Mouse (Mus musculus) intestine, embryonic 14.5 days (tissue): ENCODE measurements at regions not wholly inside any gene's neighbourhood (a gene's known extent, or its start where the extent isn't known, plus 50 kb on each side); places are given as distances from the start of the nearest gene placed in this dataset.

Experiments
- ATAC-seq: fragments of 200-750 bp; cut with Nextera tagmentation; replicated peaks from 2 replicates; pipeline ENCODE4 v1.8.0; 2017; ENCODE audit warnings: low read depth, moderate number of reproducible peaks, moderate TSS enrichment, moderate library complexity; ENCODE audit not compliant: low FRiP score, low TSS enrichment
- DNase-seq: peaks from one replicate; pipeline ENCODE4 v3.0.0-alpha.2; 2018; ENCODE audit warnings: low spot score
- H3K27ac ChIP-seq: fragments of 300-500 bp; sonication (generic); 2 replicates; pipeline ENCODE4 v1.5.1; 2014; ENCODE audit warnings: low read depth, mild to moderate bottlenecking, control low read depth
- H3K27me3 ChIP-seq: fragments of 300-500 bp; sonication (generic); replicated peaks from 2 replicates; pipeline ENCODE4 v1.6.1; 2014; ENCODE audit warnings: low read length, control low read depth; ENCODE audit not compliant: control insufficient read depth, insufficient read depth
- H3K36me3 ChIP-seq: fragments of 300-500 bp; sonication (generic); 2 replicates; pipeline ENCODE4 v1.6.1; 2014; ENCODE audit warnings: low read length, control low read depth; ENCODE audit not compliant: control insufficient read depth, insufficient read depth
- H3K4me1 ChIP-seq: fragments of 300-500 bp; sonication (generic); replicated peaks from 2 replicates; pipeline ENCODE4 v1.6.1; 2014; ENCODE audit warnings: low read length, control low read depth, mixed read lengths; ENCODE audit not compliant: control insufficient read depth, insufficient read depth
- H3K4me2 ChIP-seq: fragments of 300-500 bp; sonication (generic); 2 replicates; pipeline ENCODE4 v1.6.1; 2014; ENCODE audit warnings: low read length
- H3K4me3 ChIP-seq: fragments of 300-500 bp; sonication (generic); 2 replicates; pipeline ENCODE4 v1.5.1; 2014; ENCODE audit warnings: low read depth, low read length, control low read depth, mixed read lengths
- H3K9ac ChIP-seq: fragments of 300-500 bp; sonication (generic); 2 replicates; pipeline ENCODE4 v1.6.1; 2014; ENCODE audit warnings: mild to moderate bottlenecking, low read length
- H3K9me3 ChIP-seq: fragments of 300-500 bp; sonication (generic); 2 replicates; pipeline ENCODE4 v1.6.1; 2016; ENCODE audit warnings: low read length, control low read depth; ENCODE audit not compliant: control insufficient read depth
- WGBS: fragments of 180-500 bp; shearing (Covaris S2); extraction: QIAGEN DNeasy Blood & Tissue Kit; methylation state at CpG from one replicate; pipeline ENCODE4 v1.1.7; 2014; 5-methylcytosine and 5-hydroxymethylcytosine counted together

DNA sequence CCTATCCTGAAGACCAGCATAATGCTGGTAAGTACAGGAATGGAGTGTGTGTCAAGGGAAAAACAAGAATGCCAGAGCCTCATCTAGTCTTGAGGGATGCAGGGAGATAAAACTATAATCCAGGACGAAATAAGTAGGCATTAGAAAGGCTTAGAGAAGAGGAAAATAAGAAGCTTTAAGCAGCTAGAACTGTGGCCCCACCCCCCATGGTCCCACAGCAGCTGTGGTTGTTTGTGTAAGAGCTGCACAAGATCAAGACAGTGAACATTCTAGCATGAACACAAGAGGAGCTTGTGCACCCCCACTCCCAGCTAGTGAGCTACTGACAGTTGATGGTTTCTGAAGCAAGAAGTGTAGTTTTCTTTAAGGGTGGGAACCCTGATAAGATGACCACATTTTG, 315.9 kb downstream of the Tmem135 start:
- H3K9ac ChIP-seq: no peak overlapping the region
- no peaks in the 10 kb centered on the region for H3K36me3 ChIP-seq
- H3K4me1 ChIP-seq: no peaks in the 10 kb centered on the region
- no peaks in the 10 kb centered on the region for H3K27me3 ChIP-seq
- H3K4me3 ChIP-seq: no peak overlapping the region
- H3K4me2 ChIP-seq: no peak overlapping the region
- 83% methylated on average over 1 of the region's 1 CpGs for WGBS
- H3K9me3 ChIP-seq: no peaks in the 10 kb centered on the region
- DNase-seq: no peak
- no peak overlapping the region for H3K27ac ChIP-seq
- no peak for ATAC-seq

- Histone ChIP-seq H3K27me3 (no peaks in the 10 kb centered on the region), H3K9ac (no peak overlapping the region), H3K9me3 (no peaks in the 10 kb centered on the region), H3K4me3 (no peak overlapping the region), H3K36me3 (no peaks in the 10 kb centered on the region), H3K4me2 (no peak overlapping the region), H3K4me1 (no peaks in the 10 kb centered on the region), H3K27ac (no peak overlapping the region)
- ATAC-seq: peak; percentile 60; the same call in 1 of the 2 replicates
- 81% methylated on average over 1 of the region's 1 CpGs for WGBS
- DNase-seq: no peak
These were observed 317.7 kb downstream of the Tmem135 start for GRCm38 (mm10) chr7:89086348-89086747.

GRCm38 (mm10) chr7:89073939-89074690, 329.9 kb downstream of the Tmem135 start:
- no peaks in the 10 kb centered on the region for H3K36me3 ChIP-seq
- H3K4me2 ChIP-seq: no peak overlapping the region
- no peak overlapping the region for H3K27ac ChIP-seq
- DNase-seq: no peak
- H3K9me3 ChIP-seq: no peaks in the 10 kb centered on the region
- H3K9ac ChIP-seq: no peak overlapping the region
- no peaks in the 10 kb centered on the region for H3K4me1 ChIP-seq
- no peak overlapping the region for H3K4me3 ChIP-seq
- no peaks in the 10 kb centered on the region for H3K27me3 ChIP-seq
- no peak for ATAC-seq
- 72% methylated on average over 7 of the region's 7 CpGs for WGBS

DNA sequence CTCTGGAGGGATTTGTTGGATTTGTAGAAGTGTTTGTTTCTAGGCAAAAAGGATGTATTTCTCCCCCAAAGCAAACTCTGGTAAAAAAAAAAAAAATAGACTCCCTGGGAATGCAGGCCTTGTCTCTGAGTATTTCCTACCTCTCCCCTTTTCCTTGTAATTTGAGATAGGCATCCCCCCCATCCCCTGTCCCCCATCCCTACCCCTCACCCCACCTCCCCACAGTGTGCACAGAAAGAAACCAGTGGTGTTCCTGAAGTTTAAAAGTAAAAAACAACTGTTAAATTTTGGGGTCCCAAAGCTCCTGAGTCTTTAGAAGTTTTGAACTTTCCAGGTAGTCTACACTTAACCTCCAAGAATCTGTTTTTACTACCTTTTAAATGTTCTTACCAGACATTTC, 334.0 kb downstream of the Tmem135 start:
- H3K4me3 ChIP-seq: no peak overlapping the region
- ATAC-seq (no peak), DNase-seq (no peak)
- H3K9ac ChIP-seq: no peak overlapping the region
- H3K4me2 ChIP-seq: no peak overlapping the region
- H3K9me3 ChIP-seq: no peaks in the 10 kb centered on the region
- no peaks in the 10 kb centered on the region for H3K4me1 ChIP-seq
- H3K27me3 ChIP-seq: no peaks in the 10 kb centered on the region
- H3K27ac ChIP-seq: no peak overlapping the region
- no peaks in the 10 kb centered on the region for H3K36me3 ChIP-seq

GRCm38 (mm10) chr7:89064462-89064861, 339.6 kb downstream of the Tmem135 start:
- H3K27me3 ChIP-seq: no peaks in the 10 kb centered on the region
- H3K9me3 ChIP-seq: no peaks in the 10 kb centered on the region
- DNase-seq (no peak), ATAC-seq (no peak)
- no peaks in the 10 kb centered on the region for H3K36me3 ChIP-seq
- no peak overlapping the region for H3K4me3 ChIP-seq
- H3K4me2 ChIP-seq: no peak overlapping the region
- no peak overlapping the region for H3K27ac ChIP-seq
- no peak overlapping the region for H3K9ac ChIP-seq
- 92% methylated on average over 3 of the region's 3 CpGs for WGBS
- H3K4me1 ChIP-seq: no peaks in the 10 kb centered on the region

DNA sequence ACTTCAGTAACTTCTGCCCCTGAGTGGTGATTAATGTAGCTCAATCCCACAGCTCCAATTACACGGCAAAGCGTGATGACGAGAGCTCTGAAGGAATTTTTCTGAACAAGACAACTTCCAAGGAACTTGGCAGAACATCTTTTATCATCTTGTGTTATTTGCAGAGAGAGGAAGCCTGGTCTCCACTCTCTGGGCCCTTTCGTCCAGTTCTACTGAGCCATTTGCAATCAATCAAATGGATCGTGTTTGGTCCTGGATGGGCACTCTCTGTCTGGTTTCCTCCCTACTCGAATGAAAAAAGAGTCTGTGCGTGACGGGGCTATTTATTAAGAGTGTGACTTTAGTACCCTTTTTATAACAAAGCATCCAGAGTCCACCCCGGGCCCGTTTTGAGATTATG, 340.4 kb downstream of the Tmem135 start:
- H3K4me3 ChIP-seq: no peak overlapping the region
- H3K9me3 ChIP-seq: no peaks in the 10 kb centered on the region
- H3K27ac ChIP-seq: no peak overlapping the region
- no peak overlapping the region for H3K9ac ChIP-seq
- ATAC-seq (no peak), DNase-seq (no peak)
- no peaks in the 10 kb centered on the region for H3K27me3 ChIP-seq
- H3K4me2 ChIP-seq: no peak overlapping the region
- WGBS: 31% methylated on average over 10 of the region's 10 CpGs
- no peaks in the 10 kb centered on the region for H3K36me3 ChIP-seq
- H3K4me1 ChIP-seq: no peaks in the 10 kb centered on the region

GRCm38 (mm10) chr7:89054494-89054893, 349.5 kb downstream of the Tmem135 start:
- ATAC-seq: no peak
- no peak overlapping the region for H3K27ac ChIP-seq

GRCm38 (mm10) chr7:89051240-89051639, 352.8 kb downstream of the Tmem135 start:
- 75% methylated on average over 5 of the region's 5 CpGs for WGBS
- H3K4me3 ChIP-seq: no peak overlapping the region
- no peaks in the 10 kb centered on the region for H3K36me3 ChIP-seq
- no peak overlapping the region for H3K9ac ChIP-seq
- H3K9me3 ChIP-seq: no peaks in the 10 kb centered on the region
- H3K27me3 ChIP-seq: no peaks in the 10 kb centered on the region
- no peak overlapping the region for H3K4me2 ChIP-seq
- H3K27ac ChIP-seq: no peak overlapping the region
- DNase-seq (no peak), ATAC-seq (no peak)
- no peaks in the 10 kb centered on the region for H3K4me1 ChIP-seq

More at GRCm38 (mm10) chr7:89054494-89054893, 349.5 kb downstream of the Tmem135 start:
- no peak for DNase-seq
- no peak overlapping the region for H3K4me3 ChIP-seq
- H3K9me3 ChIP-seq: no peaks in the 10 kb centered on the region
- no peaks in the 10 kb centered on the region for H3K4me1 ChIP-seq
- H3K27me3 ChIP-seq: no peaks in the 10 kb centered on the region
- no peak overlapping the region for H3K4me2 ChIP-seq
- no peak overlapping the region for H3K9ac ChIP-seq
- 75% methylated on average over 2 of the region's 2 CpGs for WGBS
- H3K36me3 ChIP-seq: no peaks in the 10 kb centered on the region
